In the genomic region with DNA sequence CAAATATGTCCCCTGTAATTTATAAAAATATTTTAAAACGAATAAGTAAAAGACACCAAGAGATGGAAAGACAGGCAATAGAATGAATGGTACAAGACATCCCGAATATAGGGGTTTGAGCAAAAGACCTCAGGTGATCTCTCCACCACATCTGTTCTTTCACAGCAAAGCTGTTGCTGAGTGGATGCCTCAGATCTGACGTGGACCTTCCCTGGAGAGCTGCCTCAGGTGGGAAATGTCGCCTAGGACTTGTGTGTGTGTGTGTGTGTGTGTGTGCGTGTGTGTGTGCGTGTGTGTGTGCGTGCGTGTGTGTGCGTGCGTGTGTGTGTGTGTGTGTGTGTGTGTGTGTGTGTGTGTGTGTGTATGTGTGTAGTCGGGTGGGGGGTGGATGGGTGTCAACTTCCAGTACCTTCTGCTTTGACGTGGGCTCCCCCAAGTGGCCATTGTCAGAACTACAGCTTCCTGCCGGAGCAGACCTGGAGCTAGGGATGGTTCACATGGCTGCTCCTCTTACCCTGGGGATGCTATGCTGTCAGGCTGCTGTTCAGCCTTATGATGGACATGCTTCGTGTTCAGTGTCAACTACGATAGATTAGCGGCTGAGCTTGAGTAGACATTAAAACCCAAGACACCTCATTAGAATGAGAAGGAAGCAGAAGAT, we compare ENCODE assay signal across 8 mouse cellular contexts. TPM values are rescaled to one million over a fixed set of nuclear protein-coding genes. Genes with fewer than 3 reads are reported as not detected.
DNase-seq lines count a peak whose midpoint lies in the region; ATAC-seq and TF ChIP-seq lines count a peak whose summit lies in the region.

No protein-coding gene starts in this region.

- no peaks in the 10 kb centered on the region for H3K4me1 ChIP-seq in hindbrain, postnatal 0 days (ENCODE audit: insufficient read depth, low read length)
- peaks cover 6% of the 10 kb centered on the region; the same call in 1 of the 2 replicates for H3K4me1 ChIP-seq in midbrain, postnatal 0 days (ENCODE audit: insufficient read depth, low read length)

- H3K9ac ChIP-seq in hindbrain, postnatal 0 days (replicated peaks; ENCODE audit: low read length), result no peak overlapping the region
- H3K9ac ChIP-seq in midbrain, postnatal 0 days (replicated peaks; ENCODE audit: low read length, poor library complexity, severe bottlenecking), result no peak overlapping the region

- H3K4me3 ChIP-seq in hindbrain, postnatal 0 days (ENCODE audit: low read length), result no peak overlapping the region
- no peak overlapping the region for H3K4me3 ChIP-seq in midbrain, postnatal 0 days (ENCODE audit: low read depth, low read length)

- peak; percentile 97 for TF ChIP-seq CTCF in hindbrain, postnatal 0 days (IDR thresholded peaks at IDR 0.05; ENCODE audit: low read depth)
- TF ChIP-seq CTCF in midbrain, postnatal 0 days (IDR thresholded peaks at IDR 0.05), result peak; percentile 94

- peak; percentile 78 for DNase-seq in CD4-positive, CD25-positive, alpha-beta regulatory T cell, adult 2 months (ENCODE audit: low read depth, low spot score)
- DNase-seq in cerebellum, adult 18-20 months, result peak; percentile 92 to 95
- peak; percentile 64 for DNase-seq in forelimb bud, embryonic 11.5 days (ENCODE audit: low read depth, low spot score)
- peak; percentile 87 for DNase-seq in hindbrain, postnatal 0 days (ENCODE audit: low spot score)
- peak; percentile 91 for DNase-seq in left cerebral cortex, postnatal 4 days
- DNase-seq in midbrain, postnatal 0 days (ENCODE audit: low spot score), result peak; percentile 79
- DNase-seq in spleen, postnatal 10 days (ENCODE audit: low spot score in 2 of 2), result peak; percentile 70 to 85

- no peak for ATAC-seq in CD4-positive, CD25-positive, alpha-beta regulatory T cell, adult 4 months
- peak; percentile 79 for ATAC-seq in hindbrain, postnatal 0 days
- peak; percentile 60; the same call in 1 of the 2 replicates for ATAC-seq in midbrain, postnatal 0 days (ENCODE audit: low FRiP score)

- intact Hi-C loops in left cerebral cortex, postnatal 4 days (cut with DNase I), result loop anchor here (2.0 to 5.0 kb wide), 2 partner anchors 50 to 285 kb away; no protein-coding TSS in a partner anchor

- WGBS in hindbrain, postnatal 0 days, result 18% methylated on average over 12 of the region's 16 CpGs
- 18% methylated on average over 15 of the region's 16 CpGs for WGBS in midbrain, postnatal 0 days

- no peaks in the 10 kb centered on the region for H3K36me3 ChIP-seq in hindbrain, postnatal 0 days (ENCODE audit: insufficient read depth, low read length)
- H3K36me3 ChIP-seq in midbrain, postnatal 0 days (ENCODE audit: insufficient read depth, low read length), result peaks cover 26% of the 10 kb centered on the region

- H3K4me2 ChIP-seq in hindbrain, postnatal 0 days (ENCODE audit: low read depth, low read length), result peak overlapping the region; percentile 13; the same call in 1 of the 2 replicates
- no peak overlapping the region for H3K4me2 ChIP-seq in midbrain, postnatal 0 days (ENCODE audit: low read depth, low read length, poor library complexity, severe bottlenecking)

- no peaks in the 10 kb centered on the region for H3K9me3 ChIP-seq in hindbrain, postnatal 0 days (ENCODE audit: low read length)
- H3K9me3 ChIP-seq in midbrain, postnatal 0 days (ENCODE audit: low read length), result no peaks in the 10 kb centered on the region

- peak overlapping the region; percentile 36; the same call in 1 of the 2 replicates for H3K27ac ChIP-seq in hindbrain, postnatal 0 days
- H3K27ac ChIP-seq in midbrain, postnatal 0 days (ENCODE audit: low read depth, low read length), result peak overlapping the region; percentile 27

- no peaks in the 10 kb centered on the region for H3K27me3 ChIP-seq in hindbrain, postnatal 0 days (ENCODE audit: insufficient read depth, low read length)
- peaks cover 8% of the 10 kb centered on the region; the same call in 1 of the 2 replicates for H3K27me3 ChIP-seq in midbrain, postnatal 0 days (ENCODE audit: insufficient read depth, low read length)

RNA-seq across cellular contexts. Expression of a gene that starts 31.7 kb away (rescaled TPM):
- 1 to 10 TPM in 1 of 2 experiments, under 1 TPM in 1; 0.54 to 1.1 TPM for polyA plus RNA-seq in CD4-positive, CD25-positive, alpha-beta regulatory T cell, adult 4 months (2017; shearing (Covaris generic))
- total RNA-seq in hindbrain, postnatal 0 days (2014; rRNA removed), result 23.3 and 25.7 TPM in 2 replicates
- 7.9 and 8.6 TPM in 2 replicates for polyA plus RNA-seq in hindbrain, postnatal 0 days (2015; fragmentation: Nextera tagmentation; extraction: Ambion mirVana)
- 10 to 100 TPM; 29.5 to 30.1 TPM for total RNA-seq in left cerebral cortex, postnatal 4 days (2021)
- total RNA-seq in midbrain, postnatal 0 days (2014; rRNA removed), result 25.4 and 30.1 TPM in 2 replicates
- 10.2 and 10.7 TPM in 2 replicates for polyA plus RNA-seq in midbrain, postnatal 0 days (2015; fragmentation: Nextera tagmentation; extraction: Ambion mirVana)

RNA-seq across cellular contexts. Expression of a gene that starts 49.5 kb away (rescaled TPM):
- polyA plus RNA-seq in CD4-positive, CD25-positive, alpha-beta regulatory T cell, adult 4 months (2017; shearing (Covaris generic)), result not detected
- 9.3 and 11.8 TPM in 2 replicates for total RNA-seq in hindbrain, postnatal 0 days (2014; rRNA removed)
- 9.1 and 9.4 TPM in 2 replicates for polyA plus RNA-seq in hindbrain, postnatal 0 days (2015; fragmentation: Nextera tagmentation; extraction: Ambion mirVana)
- 1 to 10 TPM; 4.7 to 5.5 TPM for total RNA-seq in left cerebral cortex, postnatal 4 days (2021)
- 15.7 and 17.4 TPM in 2 replicates for total RNA-seq in midbrain, postnatal 0 days (2014; rRNA removed)
- polyA plus RNA-seq in midbrain, postnatal 0 days (2015; fragmentation: Nextera tagmentation; extraction: Ambion mirVana), result 16.7 and 17.3 TPM in 2 replicates
